Mouse (Mus musculus): ENCODE measurements around the gene Entpd1. TPM values are rescaled to one million over a fixed set of nuclear protein-coding genes. Genes with fewer than 3 reads are reported as not detected.
A peak's percentile ranks its signal among the peaks of the same experiment; 100 is the strongest.

Entpd1 gene
- polyA plus RNA-seq, 1 experiment from 2014 or later, result 8.5 TPM

DNA sequence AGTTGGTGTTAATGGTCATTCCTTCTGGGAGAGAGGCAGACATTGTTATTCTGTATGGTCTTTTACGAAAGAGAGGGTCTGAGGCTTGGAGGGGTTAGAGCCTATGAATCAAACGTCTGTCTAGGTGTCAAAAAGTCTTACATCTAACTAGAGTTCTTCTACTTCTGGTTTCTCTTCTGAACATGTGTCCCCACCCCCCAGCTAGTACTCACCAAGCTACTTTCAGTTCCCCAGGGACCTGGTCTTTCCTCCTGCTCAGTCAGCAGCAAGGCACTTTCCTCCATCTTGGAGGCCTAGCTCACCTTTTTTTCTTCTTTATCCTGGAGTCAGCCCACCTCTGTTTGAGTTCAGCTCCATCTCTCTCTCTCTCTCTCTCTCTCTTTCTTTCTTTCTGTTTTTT lies 48.9 kb downstream of the Entpd1 start:
- H3K9ac ChIP-seq (ENCODE audit: low read depth, low read length), result no peak overlapping the region
- no peak overlapping the region for H3K27ac ChIP-seq (ENCODE audit: low read depth, low read length)
- H3K4me3 ChIP-seq (ENCODE audit: low read depth, low read length), result no peak overlapping the region
- DNase-seq (ENCODE audit: low spot score) (no peak), ATAC-seq (ENCODE audit: low FRiP score) (no peak)
- WGBS, result 88% methylated on average over 2 of the region's 2 CpGs
- no peaks in the 10 kb centered on the region for H3K27me3 ChIP-seq (ENCODE audit: control insufficient read depth, insufficient read depth, low read length)
- no peaks in the 10 kb centered on the region for H3K4me1 ChIP-seq (replicated peaks; ENCODE audit: control insufficient read depth, insufficient read depth, low read length)
- no peaks in the 10 kb centered on the region for H3K9me3 ChIP-seq (ENCODE audit: control insufficient read depth, low read length)
- no peaks in the 10 kb centered on the region for H3K36me3 ChIP-seq (ENCODE audit: control insufficient read depth, insufficient read depth, low read length)
- peak overlapping the region; percentile 55; the same call in 1 of the 2 replicates for H3K4me2 ChIP-seq (replicated peaks; ENCODE audit: low read depth, low read length)

DNA sequence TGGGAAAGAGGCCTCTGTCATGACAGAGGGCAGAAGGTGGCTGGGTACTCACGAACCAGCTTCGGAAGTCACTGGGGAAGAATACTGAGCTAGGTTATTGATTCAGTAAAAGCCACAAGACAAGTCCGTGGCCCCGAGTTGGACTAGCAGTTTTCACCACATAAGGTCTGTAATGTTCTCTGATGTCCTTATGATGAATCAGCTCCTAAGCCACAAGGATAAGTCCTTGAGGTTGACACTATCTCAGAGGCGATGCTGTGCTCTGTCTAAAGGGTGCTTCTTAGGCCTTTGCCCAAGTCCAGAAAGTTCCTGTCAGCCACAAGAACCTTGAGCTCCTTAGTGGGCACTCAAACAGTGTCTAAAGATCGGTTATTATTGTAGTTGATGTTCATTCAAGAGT lies 49.7 kb downstream of the Entpd1 start:
- Histone ChIP-seq H3K4me3 (ENCODE audit: low read depth, low read length) (no peak overlapping the region), H3K9ac (ENCODE audit: low read depth, low read length) (no peak overlapping the region), H3K4me2 (replicated peaks; ENCODE audit: low read depth, low read length) (no peak overlapping the region), H3K9me3 (ENCODE audit: control insufficient read depth, low read length) (no peaks in the 10 kb centered on the region), H3K27me3 (ENCODE audit: control insufficient read depth, insufficient read depth, low read length) (no peaks in the 10 kb centered on the region), H3K4me1 (replicated peaks; ENCODE audit: control insufficient read depth, insufficient read depth, low read length) (no peaks in the 10 kb centered on the region), H3K27ac (ENCODE audit: low read depth, low read length) (no peak overlapping the region), H3K36me3 (ENCODE audit: control insufficient read depth, insufficient read depth, low read length) (no peaks in the 10 kb centered on the region)
- WGBS, result 91% methylated on average over 6 of the region's 6 CpGs
- no peak for ATAC-seq (ENCODE audit: low FRiP score)
- DNase-seq (ENCODE audit: low spot score), result no peak

DNA sequence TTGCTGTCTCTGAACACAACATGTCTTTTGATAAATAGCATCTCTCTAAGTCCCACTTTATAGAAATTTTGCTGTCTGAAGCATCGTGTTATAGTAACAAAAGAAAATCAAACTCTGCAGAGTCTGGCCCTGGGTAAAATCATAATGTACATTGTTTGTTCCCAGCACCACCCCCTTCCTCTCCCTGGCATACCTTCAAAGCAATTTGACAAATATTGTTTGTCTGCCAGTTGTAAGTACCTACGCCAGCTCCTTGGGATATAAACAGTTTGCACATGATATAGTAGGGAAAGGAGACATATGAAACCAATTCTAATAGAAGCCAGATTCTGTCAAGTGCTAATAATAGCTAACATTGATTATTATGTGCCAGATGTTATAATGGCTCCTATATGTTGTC lies 50.6 kb downstream of the Entpd1 start:
- no peak overlapping the region for H3K9ac ChIP-seq (ENCODE audit: low read depth, low read length)
- no peak overlapping the region for H3K4me3 ChIP-seq (ENCODE audit: low read depth, low read length)
- no peak for DNase-seq (ENCODE audit: low spot score)
- 84% methylated on average over 2 of the region's 2 CpGs for WGBS
- H3K4me1 ChIP-seq (replicated peaks; ENCODE audit: control insufficient read depth, insufficient read depth, low read length), result no peaks in the 10 kb centered on the region
- H3K36me3 ChIP-seq (ENCODE audit: control insufficient read depth, insufficient read depth, low read length), result no peaks in the 10 kb centered on the region
- no peaks in the 10 kb centered on the region for H3K9me3 ChIP-seq (ENCODE audit: control insufficient read depth, low read length)
- ATAC-seq (ENCODE audit: low FRiP score), result no peak
- H3K27ac ChIP-seq (ENCODE audit: low read depth, low read length), result no peak overlapping the region
- H3K27me3 ChIP-seq (ENCODE audit: control insufficient read depth, insufficient read depth, low read length), result no peaks in the 10 kb centered on the region
- H3K4me2 ChIP-seq (replicated peaks; ENCODE audit: low read depth, low read length), result no peak overlapping the region

DNA sequence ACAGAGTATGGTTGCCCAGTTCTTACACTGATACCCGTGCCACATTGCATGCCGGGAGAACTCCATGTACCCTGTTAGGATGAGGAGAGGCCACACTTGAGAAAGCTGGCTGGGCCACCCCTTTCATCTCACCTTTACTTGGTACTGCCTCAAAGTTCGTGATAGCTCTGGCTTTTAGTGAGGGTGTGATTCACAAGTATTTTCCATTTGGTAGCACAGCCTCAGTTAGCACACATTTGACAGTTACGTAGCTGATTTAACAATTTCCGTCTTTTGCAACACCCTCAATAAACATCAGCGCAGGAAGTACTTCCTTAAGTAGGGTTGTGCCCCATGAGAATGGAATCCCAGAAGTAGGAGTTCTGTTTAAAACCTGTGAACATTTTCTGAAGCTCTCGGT lies 53.6 kb downstream of the Entpd1 start:
- Histone ChIP-seq H3K4me2 (replicated peaks; ENCODE audit: low read depth, low read length) (no peak overlapping the region), H3K4me3 (ENCODE audit: low read depth, low read length) (no peak overlapping the region), H3K9ac (ENCODE audit: low read depth, low read length) (no peak overlapping the region), H3K9me3 (ENCODE audit: control insufficient read depth, low read length) (no peaks in the 10 kb centered on the region), H3K4me1 (replicated peaks; ENCODE audit: control insufficient read depth, insufficient read depth, low read length) (no peaks in the 10 kb centered on the region), H3K36me3 (ENCODE audit: control insufficient read depth, insufficient read depth, low read length) (no peaks in the 10 kb centered on the region), H3K27me3 (ENCODE audit: control insufficient read depth, insufficient read depth, low read length) (no peaks in the 10 kb centered on the region), H3K27ac (ENCODE audit: low read depth, low read length) (no peak overlapping the region)
- no peak for ATAC-seq (ENCODE audit: low FRiP score)
- DNase-seq (ENCODE audit: low spot score), result no peak
- 88% methylated on average over 7 of the region's 7 CpGs for WGBS

DNA sequence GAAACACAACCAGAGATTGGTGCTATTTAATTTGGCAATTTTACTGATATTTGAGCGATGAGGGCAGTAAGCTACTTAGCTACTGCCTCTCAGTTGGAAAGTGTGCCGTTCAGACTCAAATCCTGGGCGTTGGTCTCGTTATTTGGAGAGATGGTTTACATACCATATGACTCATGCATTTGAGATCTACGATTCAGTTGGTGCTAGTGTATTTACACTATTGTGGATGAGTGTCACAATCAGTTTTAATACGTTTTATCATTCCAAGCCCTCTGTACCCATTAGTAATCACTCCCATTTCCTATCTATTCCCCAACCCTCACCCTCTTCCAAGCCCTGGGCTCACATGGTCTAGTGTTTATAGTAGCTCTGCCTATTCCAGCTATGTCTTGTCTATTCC lies 54.9 kb downstream of the Entpd1 start:
- Histone ChIP-seq H3K4me3 (ENCODE audit: low read depth, low read length) (no peak overlapping the region), H3K27ac (ENCODE audit: low read depth, low read length) (no peak overlapping the region), H3K9ac (ENCODE audit: low read depth, low read length) (no peak overlapping the region), H3K27me3 (ENCODE audit: control insufficient read depth, insufficient read depth, low read length) (no peaks in the 10 kb centered on the region), H3K4me1 (replicated peaks; ENCODE audit: control insufficient read depth, insufficient read depth, low read length) (no peaks in the 10 kb centered on the region), H3K4me2 (replicated peaks; ENCODE audit: low read depth, low read length) (no peak overlapping the region), H3K9me3 (ENCODE audit: control insufficient read depth, low read length) (no peaks in the 10 kb centered on the region), H3K36me3 (ENCODE audit: control insufficient read depth, insufficient read depth, low read length) (no peaks in the 10 kb centered on the region)
- DNase-seq (ENCODE audit: low spot score) (no peak), ATAC-seq (ENCODE audit: low FRiP score) (no peak)
- WGBS, result 92% methylated on average over 6 of the region's 6 CpGs

DNA sequence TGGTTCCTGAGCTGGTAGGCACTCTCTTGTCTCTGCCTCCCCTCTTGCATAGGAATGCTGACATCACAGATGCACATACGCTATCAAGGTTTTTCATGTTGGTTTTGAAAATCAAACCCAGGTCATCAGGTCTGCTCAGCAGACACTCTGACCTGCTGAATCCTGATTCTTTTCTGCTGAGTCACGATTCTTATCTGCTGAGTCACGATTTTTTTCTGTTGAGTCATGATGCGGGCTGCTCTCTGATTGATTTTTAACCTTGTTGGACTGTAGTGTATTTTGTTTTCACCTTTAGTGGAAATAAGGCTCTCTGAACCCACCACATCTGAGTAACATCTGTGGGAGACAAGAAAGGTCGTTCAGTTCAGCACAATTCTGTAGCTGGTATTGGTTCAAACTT lies 63.2 kb downstream of the Entpd1 start:
- Histone ChIP-seq H3K9me3 (ENCODE audit: control insufficient read depth, low read length) (no peaks in the 10 kb centered on the region), H3K4me1 (replicated peaks; ENCODE audit: control insufficient read depth, insufficient read depth, low read length) (no peaks in the 10 kb centered on the region), H3K9ac (ENCODE audit: low read depth, low read length) (no peak overlapping the region), H3K27me3 (ENCODE audit: control insufficient read depth, insufficient read depth, low read length) (no peaks in the 10 kb centered on the region), H3K4me2 (replicated peaks; ENCODE audit: low read depth, low read length) (no peak overlapping the region), H3K36me3 (ENCODE audit: control insufficient read depth, insufficient read depth, low read length) (no peaks in the 10 kb centered on the region), H3K27ac (ENCODE audit: low read depth, low read length) (no peak overlapping the region), H3K4me3 (ENCODE audit: low read depth, low read length) (no peak overlapping the region)
- no peak for ATAC-seq (ENCODE audit: low FRiP score)
- no peak for DNase-seq (ENCODE audit: low spot score)
- WGBS, result 87% methylated on average over 5 of the region's 5 CpGs

DNA sequence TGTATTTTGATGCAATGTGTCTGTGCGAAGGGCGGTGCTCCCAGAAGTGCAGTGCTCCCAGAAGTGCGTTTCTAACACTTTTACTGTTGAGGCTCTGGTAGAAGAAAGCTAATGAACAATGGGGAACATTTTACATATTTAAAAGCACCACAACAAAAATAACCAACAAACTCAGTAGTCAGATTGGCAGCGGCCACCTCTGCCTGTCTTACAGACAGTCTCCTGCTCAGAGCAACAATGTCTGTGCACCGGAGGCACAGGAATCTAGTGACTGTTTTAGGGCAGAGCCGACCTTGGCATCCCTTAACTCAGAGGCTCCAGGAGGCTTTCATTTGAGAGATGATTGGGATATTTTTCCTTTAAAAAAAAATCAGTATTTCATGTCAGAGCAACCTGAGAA lies 65.9 kb downstream of the Entpd1 start:
- H3K27ac ChIP-seq (ENCODE audit: low read depth, low read length), result no peak overlapping the region
- H3K9me3 ChIP-seq (ENCODE audit: control insufficient read depth, low read length), result no peaks in the 10 kb centered on the region
- H3K27me3 ChIP-seq (ENCODE audit: control insufficient read depth, insufficient read depth, low read length), result no peaks in the 10 kb centered on the region
- H3K4me1 ChIP-seq (replicated peaks; ENCODE audit: control insufficient read depth, insufficient read depth, low read length), result no peaks in the 10 kb centered on the region
- no peak overlapping the region for H3K4me3 ChIP-seq (ENCODE audit: low read depth, low read length)
- DNase-seq (ENCODE audit: low spot score), result no peak
- H3K36me3 ChIP-seq (ENCODE audit: control insufficient read depth, insufficient read depth, low read length), result no peaks in the 10 kb centered on the region
- H3K9ac ChIP-seq (ENCODE audit: low read depth, low read length), result no peak overlapping the region
- no peak for ATAC-seq (ENCODE audit: low FRiP score)
- H3K4me2 ChIP-seq (replicated peaks; ENCODE audit: low read depth, low read length), result no peak overlapping the region
- WGBS, result 89% methylated on average over 6 of the region's 6 CpGs

DNA sequence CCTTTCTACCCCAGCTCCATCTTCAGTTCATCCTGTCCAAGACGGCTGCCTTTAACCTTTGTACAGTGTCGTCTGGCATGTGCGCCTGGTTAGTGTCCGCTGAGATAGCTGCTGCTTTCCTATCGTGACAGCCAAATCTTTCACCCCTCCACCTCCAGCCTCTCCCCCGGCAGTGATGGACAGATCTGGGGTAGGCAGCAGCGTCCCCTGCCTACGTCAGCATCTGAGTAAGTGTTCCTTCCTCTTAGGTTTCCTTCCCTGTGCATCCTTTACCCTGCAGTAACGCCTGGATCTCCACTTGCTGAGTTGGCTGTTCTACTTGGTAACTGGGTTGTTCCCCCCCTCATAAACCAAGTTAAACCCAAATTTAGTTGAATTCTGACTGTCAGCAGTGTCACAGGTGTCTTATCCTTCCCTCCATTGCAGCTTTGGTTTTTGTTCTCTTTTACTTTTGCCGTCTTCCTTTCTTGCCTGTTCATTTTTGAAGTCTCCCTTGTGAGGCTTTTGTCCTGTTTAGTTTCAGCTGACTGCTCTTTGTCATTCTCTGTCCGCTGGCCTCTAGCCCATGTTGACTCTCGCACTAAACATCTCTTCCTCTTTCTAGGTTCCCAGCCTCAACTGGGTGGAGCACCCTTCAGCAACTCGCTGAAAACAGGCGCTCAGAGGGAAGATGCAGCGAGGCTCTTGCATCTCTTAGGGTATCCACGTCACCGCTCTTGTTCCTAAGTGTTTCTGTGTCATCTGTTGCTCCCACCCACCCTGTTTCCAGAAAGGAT lies 66.6 kb downstream of the Entpd1 start:
- Histone ChIP-seq H3K36me3 (ENCODE audit: control insufficient read depth, insufficient read depth, low read length) (no peaks in the 10 kb centered on the region), H3K4me2 (replicated peaks; ENCODE audit: low read depth, low read length) (no peak overlapping the region), H3K9ac (ENCODE audit: low read depth, low read length) (no peak overlapping the region), H3K4me1 (replicated peaks; ENCODE audit: control insufficient read depth, insufficient read depth, low read length) (no peaks in the 10 kb centered on the region), H3K4me3 (ENCODE audit: low read depth, low read length) (no peak overlapping the region), H3K9me3 (ENCODE audit: control insufficient read depth, low read length) (no peaks in the 10 kb centered on the region), H3K27me3 (ENCODE audit: control insufficient read depth, insufficient read depth, low read length) (no peaks in the 10 kb centered on the region), H3K27ac (ENCODE audit: low read depth, low read length) (no peak overlapping the region)
- DNase-seq (ENCODE audit: low spot score), result no peak
- ATAC-seq (ENCODE audit: low FRiP score), result no peak
- WGBS, result 62% methylated on average over 17 of the region's 17 CpGs

DNA sequence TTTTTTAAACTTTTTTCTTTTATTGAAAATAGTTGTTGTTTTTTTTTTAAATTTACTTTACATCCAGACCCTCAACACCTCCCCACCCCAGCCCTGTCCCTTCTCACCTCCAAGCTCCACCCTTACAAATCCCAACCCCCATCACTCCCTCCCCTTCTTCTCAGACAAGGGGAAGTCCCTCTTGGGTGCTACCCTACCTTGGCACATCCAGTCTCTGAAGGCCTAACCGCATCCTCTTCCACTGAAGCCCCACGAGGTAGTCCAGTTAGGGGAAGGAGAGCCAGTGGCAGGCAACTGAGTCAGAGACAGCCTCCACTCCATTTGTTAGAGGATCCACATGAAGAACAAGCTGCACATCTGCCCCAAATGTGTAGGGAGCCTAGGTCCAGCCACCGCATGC lies 67.5 kb downstream of the Entpd1 start:
- WGBS, result 95% methylated on average over 3 of the region's 3 CpGs
- no peaks in the 10 kb centered on the region for H3K27me3 ChIP-seq (ENCODE audit: control insufficient read depth, insufficient read depth, low read length)

More for the DNA sequence above, 67.5 kb downstream of the Entpd1 start:
- no peak overlapping the region for H3K4me3 ChIP-seq (ENCODE audit: low read depth, low read length)
- H3K4me1 ChIP-seq (replicated peaks; ENCODE audit: control insufficient read depth, insufficient read depth, low read length), result no peaks in the 10 kb centered on the region
- H3K9me3 ChIP-seq (ENCODE audit: control insufficient read depth, low read length), result no peaks in the 10 kb centered on the region
- H3K27ac ChIP-seq (ENCODE audit: low read depth, low read length), result no peak overlapping the region
- DNase-seq (ENCODE audit: low spot score), result no peak
- ATAC-seq (ENCODE audit: low FRiP score), result no peak
- no peak overlapping the region for H3K4me2 ChIP-seq (replicated peaks; ENCODE audit: low read depth, low read length)
- no peak overlapping the region for H3K9ac ChIP-seq (ENCODE audit: low read depth, low read length)
- no peaks in the 10 kb centered on the region for H3K36me3 ChIP-seq (ENCODE audit: control insufficient read depth, insufficient read depth, low read length)
